Mouse (Mus musculus) embryonic facial prominence, embryonic 13.5 days (tissue): ENCODE results near the gene Sox5. TPM values are rescaled to one million over a fixed set of nuclear protein-coding genes. Genes with fewer than 3 reads are reported as not detected.
A peak's percentile ranks its signal among the peaks of the same experiment; 100 is the strongest.

Experiments used
- ATAC-seq: fragments of 200-750 bp; cut with Nextera tagmentation; 2 replicates; pipeline ENCODE4 v1.8.0; 2017; ENCODE audit warnings: low read depth; ENCODE audit not compliant: insufficient number of reproducible peaks, insufficient read depth, low FRiP score, low TSS enrichment
- H3K27ac ChIP-seq: fragments of 300-500 bp; sonication (generic); 2 replicates; pipeline ENCODE4 v1.5.1; 2015; ENCODE audit warnings: moderate library complexity, mild to moderate bottlenecking, inconsistent platforms
- H3K27me3 ChIP-seq: fragments of 300-500 bp; sonication (generic); 2 replicates; pipeline ENCODE4 v1.6.1; 2015; ENCODE audit warnings: mild to moderate bottlenecking, inconsistent platforms
- H3K36me3 ChIP-seq: fragments of 300-500 bp; sonication (generic); 2 replicates; pipeline ENCODE4 v1.6.1; 2015; ENCODE audit warnings: mild to moderate bottlenecking, inconsistent platforms
- H3K4me1 ChIP-seq: fragments of 300-500 bp; sonication (generic); 2 replicates; pipeline ENCODE4 v1.6.1; 2015; ENCODE audit warnings: inconsistent platforms
- H3K4me2 ChIP-seq: fragments of 300-500 bp; sonication (generic); 2 replicates; pipeline ENCODE4 v1.6.1; 2015; ENCODE audit warnings: moderate library complexity, mild to moderate bottlenecking, inconsistent platforms
- H3K4me3 ChIP-seq: fragments of 300-500 bp; sonication (generic); 2 replicates; pipeline ENCODE4 v1.5.1; 2015; ENCODE audit warnings: mild to moderate bottlenecking, inconsistent platforms
- H3K9ac ChIP-seq: fragments of 300-500 bp; sonication (generic); 2 replicates; pipeline ENCODE4 v1.6.1; 2015; ENCODE audit warnings: mild to moderate bottlenecking, inconsistent platforms
- H3K9me3 ChIP-seq: fragments of 300-500 bp; sonication (generic); 2 replicates; pipeline ENCODE4 v1.6.1; 2016; ENCODE audit warnings: inconsistent platforms
- WGBS: fragments of 180-500 bp; shearing (Covaris S2); methylation state at CpG from one replicate; pipeline ENCODE4 v1.1.7; 2015; ENCODE audit warnings: mixed read lengths; 5-methylcytosine and 5-hydroxymethylcytosine counted together
- polyA plus RNA-seq: library from polyadenylated mRNA; unstranded; fragments of >200 nt; fragmentation: Nextera tagmentation; extraction: Ambion mirVana; gene quantifications from 2 replicates; pipeline ENCODE4 v1.2.1, GENCODE M21; 2015

Sox5 gene
- polyA plus RNA-seq, 1 experiment from 2014 or later: 55.6 TPM

DNA sequence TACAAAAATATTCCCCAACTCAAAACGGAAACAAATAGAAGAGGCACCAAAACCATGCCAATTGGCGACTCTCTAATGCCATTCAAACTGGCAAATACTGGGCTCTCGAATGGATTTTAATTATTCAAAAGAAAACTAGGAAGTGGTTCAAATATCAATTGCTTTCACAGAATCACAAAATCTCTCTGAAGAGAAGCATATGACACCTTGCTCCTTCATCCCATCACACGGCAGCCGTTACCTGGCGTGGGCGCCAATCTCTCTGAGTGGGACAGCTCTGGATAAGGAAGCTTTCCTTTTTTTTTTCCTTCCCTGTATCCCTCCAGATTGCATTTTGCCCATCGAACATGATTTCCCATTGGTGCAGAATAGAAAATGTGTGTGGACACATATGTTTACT lies 801.6 kb downstream of the Sox5 start:
- Histone ChIP-seq H3K4me3 (no peak overlapping the region), H3K4me2 (no peak overlapping the region), H3K9me3 (no peaks in the 10 kb centered on the region), H3K36me3 (no peaks in the 10 kb centered on the region), H3K9ac (no peak overlapping the region), H3K27ac (no peak overlapping the region), H3K27me3 (no peaks in the 10 kb centered on the region), H3K4me1 (no peaks in the 10 kb centered on the region)
- WGBS: 88% methylated on average over 8 of the region's 8 CpGs
- ATAC-seq: no peak

DNA sequence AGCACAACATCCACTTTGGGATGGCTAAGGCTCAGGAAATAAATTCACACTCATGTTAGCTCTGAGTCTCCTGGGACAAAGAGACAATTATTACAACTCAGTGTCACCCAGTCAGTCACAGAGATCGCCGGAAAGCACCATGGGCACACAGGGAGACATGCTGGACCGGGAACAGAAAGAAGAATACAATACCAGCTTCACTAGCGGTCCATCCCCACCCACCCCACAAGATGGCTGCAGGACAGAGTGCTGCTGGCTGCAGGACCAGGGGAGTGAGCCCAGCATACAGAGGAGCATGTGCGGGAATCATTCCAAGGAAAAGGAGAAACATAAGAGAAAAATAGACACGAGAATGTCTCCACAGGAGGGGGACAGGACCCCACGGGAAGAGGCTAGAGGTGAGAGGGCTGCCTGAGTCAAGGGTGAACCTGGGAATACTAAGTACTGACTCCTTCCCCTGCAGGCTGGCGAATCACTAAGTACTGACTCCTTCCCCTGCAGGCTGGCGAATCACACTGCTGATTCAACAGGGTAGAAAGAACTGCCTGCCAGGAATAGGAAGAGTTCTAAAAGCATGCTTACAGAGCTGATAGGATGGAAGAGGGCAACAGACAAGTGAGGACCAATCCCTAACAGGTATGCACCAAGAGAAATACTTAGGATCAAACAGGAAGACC lies 813.9 kb downstream of the Sox5 start:
- H3K9ac ChIP-seq: no peak overlapping the region
- H3K4me2 ChIP-seq: no peak overlapping the region
- ATAC-seq: no peak
- no peaks in the 10 kb centered on the region for H3K36me3 ChIP-seq
- no peaks in the 10 kb centered on the region for H3K9me3 ChIP-seq
- 63% methylated on average over 9 of the region's 9 CpGs for WGBS
- H3K27me3 ChIP-seq: no peaks in the 10 kb centered on the region
- H3K4me1 ChIP-seq: 0 out of 2 replicates have a peak, but pooled peaks cover 3% of the 10 kb centered on the region
- no peak overlapping the region for H3K4me3 ChIP-seq
- no peak overlapping the region; the same call in 1 of the 2 replicates for H3K27ac ChIP-seq

DNA sequence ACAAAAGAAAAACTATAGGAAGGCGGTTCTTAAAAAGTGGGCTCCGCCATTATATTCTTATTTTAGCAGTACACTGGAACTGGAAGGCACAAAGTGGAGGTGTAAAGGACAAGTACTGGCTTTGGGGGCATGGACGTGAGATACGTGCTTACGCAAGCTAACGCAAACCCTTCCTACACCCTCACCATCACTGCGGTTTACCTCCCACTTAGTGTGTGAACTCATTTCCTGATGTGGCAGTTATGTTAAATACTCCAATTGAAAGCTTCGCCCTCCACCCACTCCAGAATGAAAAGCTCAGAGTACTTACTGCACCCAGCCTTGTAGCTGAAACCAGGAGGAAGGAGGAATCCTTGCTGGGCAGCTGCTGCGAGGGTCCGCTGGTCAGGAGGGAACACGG lies 821.3 kb downstream of the Sox5 start:
- H3K4me1 ChIP-seq: no peaks in the 10 kb centered on the region
- no peak overlapping the region for H3K4me2 ChIP-seq
- H3K9ac ChIP-seq: no peak overlapping the region
- no peaks in the 10 kb centered on the region for H3K27me3 ChIP-seq
- H3K27ac ChIP-seq: no peak overlapping the region
- H3K9me3 ChIP-seq: no peaks in the 10 kb centered on the region
- no peak for ATAC-seq
- H3K4me3 ChIP-seq: no peak overlapping the region
- WGBS: 94% methylated on average over 11 of the region's 11 CpGs
- no peaks in the 10 kb centered on the region for H3K36me3 ChIP-seq

DNA sequence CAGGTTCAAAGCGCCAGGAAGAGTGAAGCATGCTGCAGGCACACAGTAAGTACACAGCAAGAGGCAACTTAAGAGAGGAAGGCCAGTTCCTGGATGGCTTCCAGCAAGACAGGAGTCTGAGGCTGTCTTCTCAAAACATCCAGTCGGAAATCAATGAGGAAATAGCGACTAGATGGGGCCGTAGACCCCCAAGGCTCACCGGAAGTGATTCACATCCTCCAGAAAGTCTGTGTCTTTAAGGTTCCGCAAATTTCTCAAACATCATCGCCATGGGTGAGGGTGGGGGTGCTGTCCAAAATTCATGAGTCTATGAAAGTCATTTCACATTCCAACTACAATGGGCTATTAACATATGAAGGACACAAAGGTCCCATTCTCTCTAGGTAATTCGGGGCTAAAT lies 821.7 kb downstream of the Sox5 start:
- no peaks in the 10 kb centered on the region for H3K27me3 ChIP-seq
- WGBS: 88% methylated on average over 8 of the region's 8 CpGs
- no peak overlapping the region for H3K9ac ChIP-seq
- H3K4me3 ChIP-seq: no peak overlapping the region
- no peaks in the 10 kb centered on the region for H3K36me3 ChIP-seq
- H3K9me3 ChIP-seq: no peaks in the 10 kb centered on the region
- no peak overlapping the region for H3K4me2 ChIP-seq
- H3K27ac ChIP-seq: peak overlapping the region; percentile 7; the same call in 1 of the 2 replicates
- ATAC-seq: no peak
- H3K4me1 ChIP-seq: no peaks in the 10 kb centered on the region

- Histone ChIP-seq H3K4me1 (no peaks in the 10 kb centered on the region), H3K27ac (no peak overlapping the region), H3K36me3 (no peaks in the 10 kb centered on the region), H3K4me3 (no peak overlapping the region), H3K9me3 (no peaks in the 10 kb centered on the region), H3K9ac (no peak overlapping the region), H3K27me3 (no peaks in the 10 kb centered on the region), H3K4me2 (no peak overlapping the region)
- 86% methylated on average over 7 of the region's 7 CpGs for WGBS
- ATAC-seq: no peak
Observed at GRCm38 (mm10) chr6:143958372-143958771, 823.4 kb downstream of the Sox5 start.

DNA sequence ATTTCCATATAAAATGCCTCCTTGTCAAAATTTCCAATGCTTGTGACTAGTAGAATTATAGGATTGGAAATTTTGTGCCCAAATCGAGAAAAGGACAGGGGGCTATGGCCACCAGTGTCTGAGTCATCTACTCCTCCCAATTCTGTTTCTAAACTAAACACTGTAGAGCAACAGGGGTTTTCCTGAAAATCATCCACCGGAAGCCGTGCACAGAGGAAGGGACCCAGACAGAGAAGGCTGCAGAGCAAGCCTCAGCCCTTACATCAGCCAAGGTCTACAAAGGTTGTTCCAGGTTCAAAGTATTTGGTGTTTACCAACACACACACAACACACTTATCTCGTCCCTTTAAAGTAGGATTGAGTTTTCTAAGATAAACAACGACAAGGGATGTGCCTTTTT lies 824.7 kb downstream of the Sox5 start:
- H3K27me3 ChIP-seq: no peaks in the 10 kb centered on the region
- WGBS: 86% methylated on average over 5 of the region's 5 CpGs
- ATAC-seq: no peak

DNA sequence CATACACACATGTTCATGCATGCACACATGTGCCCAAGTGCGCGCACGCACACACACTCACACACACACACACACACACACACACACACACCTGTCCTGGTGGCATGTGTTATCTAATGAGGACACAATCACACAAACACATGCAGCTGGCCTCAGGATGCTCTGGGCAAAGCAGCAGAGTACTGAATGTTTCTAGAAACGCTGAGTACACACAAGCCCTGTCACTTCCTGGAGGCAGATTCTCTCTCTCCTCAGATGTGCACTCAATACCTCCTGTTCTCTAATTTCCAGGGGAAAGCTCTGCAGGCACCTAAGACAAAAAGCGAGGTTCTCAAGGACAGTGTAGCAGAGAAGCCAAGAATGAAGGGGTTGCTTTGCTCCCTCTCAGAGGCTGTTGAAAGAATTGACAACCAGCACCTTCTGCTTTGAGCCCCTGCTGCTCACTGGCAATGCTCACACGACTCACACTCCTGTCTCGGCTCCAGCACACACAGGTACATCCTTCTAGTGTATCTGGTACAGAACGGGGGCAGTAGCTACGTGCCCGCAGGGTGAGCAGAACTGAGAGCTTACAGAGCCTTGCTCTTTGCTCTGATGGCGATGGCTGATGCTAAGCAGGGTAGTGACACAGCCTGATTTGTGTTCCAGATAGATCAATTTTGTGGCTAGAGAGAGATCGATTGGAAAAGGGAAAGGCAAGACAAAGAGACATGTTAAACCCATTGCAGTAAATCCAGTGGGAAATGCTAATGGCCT lies 833.0 kb downstream of the Sox5 start:
- WGBS: 67% methylated on average over 12 of the region's 12 CpGs
- Histone ChIP-seq H3K4me2 (no peak overlapping the region), H3K27me3 (peaks cover 5% of the 10 kb centered on the region; the same call in 1 of the 2 replicates), H3K27ac (no peak overlapping the region), H3K9me3 (no peaks in the 10 kb centered on the region), H3K4me1 (no peaks in the 10 kb centered on the region; the same call in 1 of the 2 replicates), H3K9ac (no peak overlapping the region), H3K4me3 (no peak overlapping the region), H3K36me3 (no peaks in the 10 kb centered on the region)
- no peak for ATAC-seq

More for the DNA sequence above, 824.7 kb downstream of the Sox5 start:
- Histone ChIP-seq H3K4me2 (no peak overlapping the region), H3K9ac (no peak overlapping the region), H3K4me3 (no peak overlapping the region), H3K27ac (no peak overlapping the region), H3K9me3 (no peaks in the 10 kb centered on the region), H3K36me3 (no peaks in the 10 kb centered on the region), H3K4me1 (no peaks in the 10 kb centered on the region)

- H3K4me3 ChIP-seq: no peak overlapping the region
- H3K4me1 ChIP-seq: no peaks in the 10 kb centered on the region; the same call in 1 of the 2 replicates
- no peak overlapping the region for H3K9ac ChIP-seq
- H3K27ac ChIP-seq: no peak overlapping the region
- ATAC-seq: no peak
- H3K27me3 ChIP-seq: peaks cover 5% of the 10 kb centered on the region; the same call in 1 of the 2 replicates
- H3K36me3 ChIP-seq: no peaks in the 10 kb centered on the region
- WGBS: 83% methylated on average over 4 of the region's 4 CpGs
- no peak overlapping the region for H3K4me2 ChIP-seq
- no peaks in the 10 kb centered on the region for H3K9me3 ChIP-seq
Observed at GRCm38 (mm10) chr6:143948071-143948470, 833.7 kb downstream of the Sox5 start.

GRCm38 (mm10) chr6:143943126-143943525 lies 838.7 kb downstream of the Sox5 start:
- no peaks in the 10 kb centered on the region for H3K27me3 ChIP-seq
- no peak overlapping the region for H3K4me3 ChIP-seq
- ATAC-seq: no peak
- H3K4me1 ChIP-seq: no peaks in the 10 kb centered on the region
- H3K9ac ChIP-seq: no peak overlapping the region
- no peak overlapping the region for H3K4me2 ChIP-seq
- no peaks in the 10 kb centered on the region for H3K9me3 ChIP-seq
- H3K27ac ChIP-seq: no peak overlapping the region
- no peaks in the 10 kb centered on the region for H3K36me3 ChIP-seq
- 85% methylated on average over 5 of the region's 5 CpGs for WGBS

DNA sequence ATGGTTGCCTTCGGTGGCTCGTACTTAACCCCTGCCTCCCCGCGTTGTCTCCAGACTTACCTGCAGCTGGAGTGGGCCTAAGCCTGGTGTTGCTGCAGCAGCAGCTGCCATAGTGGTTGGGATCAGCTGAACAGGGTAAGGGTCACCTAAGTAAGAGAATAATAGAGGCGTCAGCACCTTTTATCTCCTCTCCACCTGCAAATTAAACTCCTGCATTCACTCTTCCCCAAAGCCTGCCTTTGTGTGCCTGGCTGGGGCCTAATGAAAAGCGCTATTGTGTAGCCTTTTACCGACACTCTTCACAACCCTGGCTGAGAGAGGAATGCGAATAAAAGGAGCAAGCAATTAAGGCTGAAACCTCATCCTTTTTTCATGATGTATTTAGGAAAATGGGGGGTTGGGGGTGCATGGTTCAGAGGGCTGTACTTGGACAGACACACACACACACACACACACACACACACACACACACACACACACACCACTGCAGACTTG lies 840.4 kb downstream of the Sox5 start:
- Histone ChIP-seq H3K27me3 (no peaks in the 10 kb centered on the region), H3K9me3 (no peaks in the 10 kb centered on the region), H3K4me2 (no peak overlapping the region), H3K27ac (no peak overlapping the region), H3K4me1 (no peaks in the 10 kb centered on the region), H3K36me3 (no peaks in the 10 kb centered on the region), H3K4me3 (no peak overlapping the region), H3K9ac (no peak overlapping the region)
- ATAC-seq: 0 out of 2 replicates have a peak, but pooled peaks have one; percentile 32
- WGBS: 18% methylated on average over 8 of the region's 8 CpGs

DNA sequence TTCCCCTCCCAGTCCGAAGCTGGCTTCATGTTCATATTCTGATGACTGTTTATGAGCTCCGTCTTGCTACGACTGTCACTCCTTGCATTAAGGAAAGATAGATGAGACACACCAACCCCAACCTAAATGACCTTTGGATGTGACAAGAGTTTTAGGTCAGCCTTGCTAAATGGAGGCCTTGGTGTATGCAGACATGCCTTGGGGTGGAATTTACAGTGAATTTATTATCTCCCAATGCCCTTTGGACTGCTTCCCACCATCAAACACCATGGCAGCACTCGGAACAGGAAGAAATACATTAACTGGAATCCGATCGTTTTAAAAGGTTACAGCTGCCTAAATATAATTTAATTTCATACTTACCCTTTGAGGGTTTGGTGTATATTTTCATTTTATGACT lies 858.6 kb downstream of the Sox5 start:
- Histone ChIP-seq H3K27me3 (no peaks in the 10 kb centered on the region), H3K36me3 (0 out of 2 replicates have a peak, but pooled peaks cover 2% of the 10 kb centered on the region), H3K27ac (no peak overlapping the region), H3K9ac (no peak overlapping the region), H3K4me3 (no peak overlapping the region), H3K9me3 (no peaks in the 10 kb centered on the region), H3K4me1 (0 out of 2 replicates have a peak, but pooled peaks cover 3% of the 10 kb centered on the region), H3K4me2 (no peak overlapping the region)
- ATAC-seq: no peak
- WGBS: 50% methylated on average over 6 of the region's 6 CpGs
